Mouse (Mus musculus) heart, adult 8-10 months (tissue): ENCODE results near the gene Calcrl. TPM values are rescaled to one million over a fixed set of nuclear protein-coding genes. Genes with fewer than 3 reads are reported as not detected.
"Not testable (repeated sequence)": the region's sequence is repeated elsewhere in the genome, so short reads cannot be mapped to it uniquely, and the experiment has no call there.

Experiments used
- DNase-seq: peaks from one replicate; pipeline ENCODE4 v3.0.0; 2022; ENCODE audit warnings: low spot score
- total RNA-seq, 4 experiments: library from RNA; stranded (reverse); gene quantifications; 2 replicates each; pipeline ENCODE4 v1.2.4; 2022

Calcrl gene
- total RNA-seq, 4 experiments from 2014 or later, result 18.9 to 25.4 (median 24.4) TPM

DNA sequence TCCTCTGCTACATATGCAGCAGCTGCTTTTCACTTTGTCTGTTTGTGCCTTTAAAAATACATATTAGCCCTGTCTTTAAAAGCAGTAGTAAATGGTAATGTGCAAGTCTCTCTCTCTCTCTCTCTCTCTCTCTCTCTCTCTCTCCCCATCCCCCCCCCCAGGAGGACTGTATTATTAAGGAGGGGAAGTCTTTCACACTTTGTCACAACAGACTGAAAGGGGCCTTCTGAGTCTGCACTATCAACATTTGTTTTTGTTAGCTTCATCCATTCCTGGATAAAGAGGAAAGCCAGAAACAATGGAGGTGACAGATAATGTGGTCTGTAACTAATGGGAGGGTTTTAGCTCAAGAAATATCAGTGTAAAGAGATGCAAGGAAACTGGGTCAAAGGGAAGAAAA, 36.1 kb downstream of the Calcrl start:
- no peak for DNase-seq

DNA sequence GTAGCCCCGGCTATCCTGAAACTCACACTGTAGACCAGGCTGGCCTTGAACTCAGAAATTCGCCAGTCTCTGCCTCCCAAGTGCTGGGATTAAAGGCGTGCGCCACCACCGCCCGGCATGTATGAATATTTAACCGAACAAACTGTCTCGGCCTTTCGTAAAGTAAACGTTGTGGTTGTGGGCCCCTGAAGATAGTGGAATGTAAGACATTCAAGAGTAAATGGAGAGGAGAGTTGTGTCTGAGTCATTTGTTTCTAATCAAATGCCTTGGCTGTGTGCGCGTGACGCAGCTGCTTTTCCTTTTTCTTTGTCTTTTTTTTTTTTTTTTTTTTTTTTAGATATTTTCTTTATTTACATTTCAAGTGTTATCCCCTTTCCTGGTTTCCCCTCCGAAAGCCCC, 36.7 kb downstream of the Calcrl start:
- not testable (repeated sequence) for DNase-seq

DNA sequence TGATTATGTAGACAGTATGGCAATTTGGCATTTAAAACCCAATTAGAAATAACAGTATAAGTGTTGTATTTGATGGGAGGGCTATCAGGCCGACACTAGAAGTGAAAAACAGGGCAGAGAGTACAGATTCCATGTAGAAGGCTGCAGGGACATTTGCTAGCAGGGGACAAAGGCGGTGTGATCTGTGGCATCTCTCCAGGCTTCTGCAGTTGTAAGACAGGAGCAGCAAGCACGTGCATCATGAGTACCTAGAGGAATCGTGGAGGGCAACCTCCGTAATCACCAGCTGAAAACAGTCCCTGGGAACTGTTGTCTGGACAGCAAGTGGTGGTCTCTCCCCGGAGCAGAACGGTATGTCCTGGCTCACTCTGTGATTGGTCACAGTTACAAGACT, 37.2 kb downstream of the Calcrl start:
- DNase-seq, result no peak

DNA sequence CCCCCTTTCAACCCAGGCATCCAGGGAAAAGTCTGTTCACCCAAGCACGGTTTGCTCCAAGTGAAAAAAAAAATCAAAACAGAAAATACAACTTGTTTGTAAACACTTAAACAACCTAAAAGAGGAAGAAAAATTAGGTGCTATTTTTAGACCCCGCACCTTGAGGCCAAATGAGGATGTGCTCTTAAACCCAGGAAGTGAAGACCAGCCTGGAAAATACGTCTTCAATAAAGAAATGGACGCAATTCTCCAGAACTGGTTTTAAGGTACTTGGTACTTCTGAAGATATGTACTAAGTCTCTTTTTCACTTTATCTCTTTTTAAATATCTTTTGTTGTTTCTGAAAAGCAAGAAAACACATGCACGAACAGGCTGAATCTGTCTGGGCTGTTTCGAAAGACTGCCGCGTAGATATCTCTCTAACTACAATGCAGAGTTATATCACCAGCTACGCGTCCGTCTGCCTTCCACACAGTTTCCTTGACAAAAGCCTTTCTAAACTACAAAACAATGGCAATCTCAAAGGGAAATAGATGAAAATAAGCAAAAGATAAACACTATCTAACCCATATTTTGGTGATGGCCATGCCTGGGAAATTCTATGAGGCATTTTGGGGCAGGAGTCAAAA, 37.7 kb downstream of the Calcrl start:
- DNase-seq, result peak; percentile 31

DNA sequence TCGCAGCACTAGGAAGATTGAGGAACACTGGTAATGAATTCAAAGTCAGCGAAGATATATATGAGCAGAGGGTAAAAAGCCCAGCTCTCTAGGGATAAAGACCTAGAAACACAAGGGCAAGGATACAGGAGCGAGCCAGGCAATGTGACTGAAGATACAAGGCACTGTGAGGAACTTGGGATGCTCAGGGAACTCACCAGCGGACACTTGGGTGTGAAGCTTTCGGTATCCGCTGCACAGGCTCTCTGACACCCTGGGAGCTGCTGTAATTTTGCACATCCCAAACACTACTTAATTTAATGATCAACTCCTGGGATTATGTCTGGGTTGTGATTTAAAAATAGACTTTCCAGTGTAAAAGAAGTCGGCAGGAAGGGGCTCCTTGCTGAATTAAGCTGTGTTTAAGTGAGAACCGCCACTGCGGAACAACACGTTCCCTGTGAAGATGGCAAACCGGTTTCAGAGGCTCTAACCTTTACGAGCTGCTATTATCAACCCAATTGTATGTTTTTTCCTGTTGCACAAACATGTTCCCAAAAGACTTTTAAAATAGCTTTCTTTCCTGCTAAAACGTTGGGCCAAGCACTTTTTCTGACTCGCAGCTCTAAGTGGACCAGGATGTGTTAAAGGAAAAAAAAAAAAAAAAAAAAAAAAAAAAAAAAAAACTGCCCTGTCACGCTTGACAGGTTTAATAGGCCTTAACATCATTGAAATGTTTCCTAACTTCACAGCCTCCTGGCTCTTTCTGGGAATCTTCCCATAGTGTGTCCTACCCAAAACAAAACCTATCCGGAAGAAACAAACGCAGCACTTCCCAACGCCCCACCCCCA, 38.4 kb downstream of the Calcrl start:
- DNase-seq, result peak; percentile 73

DNA sequence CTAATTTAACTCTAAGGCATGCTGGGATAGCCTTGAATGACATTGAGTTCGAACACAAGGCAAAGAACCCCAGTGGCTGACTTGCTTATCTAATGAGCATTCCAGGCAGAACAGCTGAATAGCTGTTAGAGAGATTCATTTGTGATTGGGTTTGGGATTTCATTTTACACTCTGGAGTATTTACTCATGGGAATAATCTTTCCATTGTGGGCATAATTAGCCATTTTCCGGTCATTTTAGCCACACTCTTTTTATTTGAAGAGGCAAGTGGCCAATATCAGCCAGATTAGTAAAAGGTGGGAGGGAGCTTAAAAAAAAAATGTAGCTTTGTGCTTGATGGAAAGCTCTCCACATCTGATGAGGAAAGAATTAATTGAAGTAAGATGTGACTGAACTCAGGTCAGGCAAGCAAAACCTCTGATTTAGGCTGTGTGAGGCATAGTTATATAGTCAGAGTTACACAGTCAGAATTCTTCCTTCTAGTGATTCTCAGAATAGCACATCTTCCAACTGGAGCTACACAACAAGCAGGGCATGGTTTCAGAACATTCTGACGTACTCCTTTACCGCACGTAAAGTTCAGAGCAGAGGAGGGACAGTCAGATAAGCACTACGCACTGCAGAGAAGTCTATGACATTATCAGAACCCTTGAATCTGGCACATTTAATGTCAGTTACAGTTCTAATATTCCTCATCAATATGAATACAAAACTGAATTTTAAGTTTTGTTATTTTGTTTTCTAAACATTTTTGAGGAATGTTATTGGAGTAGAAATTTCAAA, 40.1 kb downstream of the Calcrl start:
- DNase-seq, result peak; percentile 69

DNA sequence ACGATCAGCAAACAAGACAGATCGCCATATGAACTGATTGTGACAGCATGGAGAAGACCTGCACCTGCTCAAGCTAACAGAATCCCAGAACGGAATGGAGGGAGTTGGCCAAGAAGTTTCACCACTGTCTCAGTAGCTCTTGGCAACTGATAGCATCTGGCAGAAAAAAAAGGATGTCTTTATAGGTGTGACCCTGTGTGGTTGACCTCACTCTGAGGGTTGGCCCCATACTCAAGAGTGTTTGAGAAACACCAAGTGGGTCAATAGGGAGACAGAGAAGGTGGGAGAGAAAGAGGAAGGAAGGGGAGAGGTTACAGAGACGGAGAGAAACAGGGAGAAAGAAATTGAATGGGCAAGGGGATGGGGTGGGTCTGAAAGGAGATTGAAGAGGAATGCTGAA, 41.4 kb downstream of the Calcrl start:
- DNase-seq, result no peak

DNA sequence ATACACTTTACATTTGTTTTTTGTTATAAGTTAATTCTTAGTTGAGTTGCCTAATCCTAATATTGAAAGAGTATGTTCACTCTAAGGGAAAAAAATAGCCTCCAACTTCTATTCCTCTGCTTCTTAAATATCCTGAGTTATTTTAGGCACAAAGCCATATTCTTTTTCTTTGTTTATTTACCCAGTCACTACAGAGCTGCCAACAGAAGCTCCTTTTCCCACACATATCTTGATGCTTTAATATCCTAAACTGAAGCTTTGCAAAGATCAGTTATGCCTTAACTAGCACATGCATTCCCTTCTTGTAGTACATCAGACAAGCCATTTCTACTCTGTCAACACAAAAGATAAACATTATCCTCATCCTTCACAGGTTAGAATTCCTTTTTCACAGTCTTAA, 42.7 kb downstream of the Calcrl start:
- DNase-seq, result no peak

DNA sequence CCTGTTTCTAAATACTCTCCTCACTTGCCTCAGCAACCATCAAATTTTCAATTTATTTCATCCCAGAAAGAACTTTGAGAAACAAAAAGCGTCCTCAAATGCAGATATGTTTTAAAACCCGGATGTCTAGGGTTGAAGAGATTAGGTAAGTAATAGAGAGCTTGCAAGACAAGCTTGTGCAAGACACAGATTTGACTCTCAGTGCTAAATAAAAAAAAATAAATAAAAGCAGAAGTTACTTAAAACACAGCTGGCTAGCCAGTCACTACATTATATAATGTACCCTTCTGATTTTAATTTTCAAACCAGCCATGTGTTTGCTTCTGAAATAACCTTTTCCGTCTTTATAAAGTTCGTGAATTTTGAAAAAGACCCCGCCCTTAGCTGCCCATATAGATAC, 43.2 kb downstream of the Calcrl start:
- DNase-seq, result no peak

DNA sequence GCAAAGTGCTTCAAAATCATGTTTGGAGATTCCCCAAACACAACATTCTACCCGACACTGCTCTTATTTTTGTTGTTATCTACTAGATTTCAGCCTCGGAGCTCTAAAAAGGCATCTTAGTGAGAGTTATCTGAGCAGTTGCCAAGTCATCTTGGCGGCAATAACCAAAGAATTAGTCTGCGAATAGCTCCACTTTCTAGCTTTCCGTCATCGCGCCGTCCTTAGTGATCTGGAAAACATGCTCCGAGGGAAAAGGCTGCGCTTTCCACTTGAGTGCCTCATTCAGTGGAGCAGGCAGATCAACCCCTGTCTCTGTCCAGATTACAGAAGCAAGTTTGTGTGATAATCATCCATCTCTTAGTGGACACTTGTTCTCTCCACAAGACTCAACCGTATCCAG, 44.4 kb downstream of the Calcrl start:
- DNase-seq, result peak; percentile 36

DNA sequence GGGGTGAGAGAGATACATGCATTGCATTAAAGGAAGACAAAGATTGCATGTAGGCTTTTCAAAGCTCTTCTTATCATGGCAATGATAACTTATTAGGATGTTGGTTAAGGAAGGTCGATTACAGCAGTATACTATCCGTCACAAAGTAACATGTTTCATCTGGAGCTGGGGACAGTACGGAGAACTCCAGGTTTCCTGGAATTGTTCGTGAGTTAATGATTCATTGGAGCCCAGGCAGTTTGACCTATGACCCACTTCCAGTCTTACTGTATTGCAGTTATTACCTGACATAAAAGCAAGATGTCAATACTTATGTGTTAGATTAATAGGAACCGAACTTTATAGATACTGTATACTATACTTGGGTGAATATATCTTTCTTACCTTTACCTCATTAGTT, 46.5 kb downstream of the Calcrl start:
- peak; percentile 46 for DNase-seq

DNA sequence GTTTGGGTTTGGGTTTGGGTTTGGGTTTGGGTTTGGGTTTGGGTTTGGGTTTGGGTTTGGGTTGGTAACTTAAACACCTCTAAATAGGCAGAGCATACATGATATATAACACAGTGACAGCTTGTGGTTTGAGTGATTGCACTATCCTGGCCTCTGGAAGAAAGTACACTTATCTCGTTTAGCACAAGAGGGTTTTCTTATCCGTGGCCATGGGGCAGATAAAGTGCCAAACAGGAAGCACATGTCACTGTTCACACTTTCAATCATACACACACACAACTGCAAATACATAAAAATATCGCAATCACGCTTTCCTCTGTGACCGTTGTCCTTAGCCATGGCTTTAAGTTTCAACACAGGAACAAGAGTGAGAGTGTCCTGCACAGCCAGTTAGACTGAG, 56.0 kb downstream of the Calcrl start:
- no peak for DNase-seq

DNA sequence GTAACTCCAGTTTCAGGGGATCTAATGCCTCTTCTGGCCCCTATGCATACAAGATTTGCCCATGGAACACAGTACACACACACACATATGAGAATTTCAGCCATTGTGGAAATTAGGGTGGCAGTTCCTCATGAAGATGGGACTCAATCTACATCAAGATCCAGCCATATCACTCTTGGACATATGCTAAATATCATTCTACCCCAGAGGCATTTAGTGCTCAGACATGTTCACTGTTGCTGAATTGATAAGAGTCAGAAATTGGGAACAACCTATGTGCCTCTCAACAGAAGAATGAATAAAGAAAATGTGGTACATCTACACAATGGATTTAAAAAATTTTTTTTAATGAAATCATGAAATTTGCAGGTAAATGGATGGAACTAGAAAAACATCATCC, 58.5 kb downstream of the Calcrl start:
- DNase-seq, result no peak

DNA sequence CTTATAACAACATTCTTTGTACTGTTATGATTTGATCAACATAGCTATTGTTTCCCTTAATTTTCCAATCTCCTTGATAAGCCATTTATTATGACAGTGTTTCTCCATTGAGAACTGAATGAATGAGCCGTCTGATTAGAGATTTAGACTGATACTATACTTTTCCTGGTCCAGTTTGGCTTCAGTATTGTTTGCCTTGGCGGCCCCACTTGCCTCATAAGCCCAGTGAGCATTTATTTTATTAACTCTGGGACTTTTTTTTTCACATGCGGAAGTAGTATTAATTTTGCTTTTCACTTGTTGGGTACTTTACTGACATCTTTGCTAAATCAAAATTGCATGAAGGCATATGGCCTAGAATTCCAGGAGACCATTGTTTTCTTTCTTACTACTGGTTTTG, 59.9 kb downstream of the Calcrl start:
- DNase-seq, result no peak

DNA sequence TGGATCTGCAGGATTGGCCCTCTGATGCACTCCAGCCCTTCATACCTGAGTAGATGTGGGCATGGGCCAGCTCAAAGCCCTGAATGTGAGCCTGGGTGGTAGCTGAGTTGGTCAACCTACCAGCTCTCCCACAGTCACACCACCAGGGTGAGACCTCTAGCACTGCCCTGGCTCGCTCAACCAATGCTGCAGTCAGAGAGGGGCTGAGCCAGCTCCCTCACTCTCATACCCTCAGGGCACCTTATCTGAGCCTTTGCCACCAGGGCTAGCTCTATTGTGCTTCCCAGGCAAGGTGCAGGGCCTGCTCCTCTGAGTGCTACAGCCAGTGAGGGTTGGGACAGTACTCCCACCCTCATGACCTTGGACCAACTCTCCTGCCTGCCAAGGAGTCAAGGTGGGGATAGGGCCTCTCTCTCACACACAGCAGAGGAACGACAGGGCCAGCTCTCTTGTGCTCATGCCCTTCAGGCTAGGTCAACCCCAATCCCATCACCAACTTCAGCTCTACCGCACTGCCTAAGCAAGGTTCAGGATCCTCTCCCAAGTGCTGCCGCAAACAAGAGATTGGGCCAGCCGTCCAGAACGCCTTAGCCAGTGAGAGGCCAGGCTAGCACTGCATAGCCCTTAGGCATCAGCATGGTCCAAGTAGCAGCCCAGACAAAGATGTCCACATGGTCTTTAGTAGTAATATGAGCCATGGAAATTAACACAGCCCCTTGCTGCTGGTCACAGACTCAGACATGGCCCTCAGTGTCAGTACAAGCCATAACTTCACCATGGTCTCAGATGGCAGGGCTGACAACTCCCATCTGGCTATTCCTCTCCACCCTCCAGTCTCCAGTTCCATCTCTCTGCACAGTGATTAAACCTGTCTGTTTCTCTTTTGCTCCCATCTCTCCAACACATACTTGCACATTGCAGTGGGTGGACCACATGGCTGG, 62.2 kb downstream of the Calcrl start:
- DNase-seq, result no peak

DNA sequence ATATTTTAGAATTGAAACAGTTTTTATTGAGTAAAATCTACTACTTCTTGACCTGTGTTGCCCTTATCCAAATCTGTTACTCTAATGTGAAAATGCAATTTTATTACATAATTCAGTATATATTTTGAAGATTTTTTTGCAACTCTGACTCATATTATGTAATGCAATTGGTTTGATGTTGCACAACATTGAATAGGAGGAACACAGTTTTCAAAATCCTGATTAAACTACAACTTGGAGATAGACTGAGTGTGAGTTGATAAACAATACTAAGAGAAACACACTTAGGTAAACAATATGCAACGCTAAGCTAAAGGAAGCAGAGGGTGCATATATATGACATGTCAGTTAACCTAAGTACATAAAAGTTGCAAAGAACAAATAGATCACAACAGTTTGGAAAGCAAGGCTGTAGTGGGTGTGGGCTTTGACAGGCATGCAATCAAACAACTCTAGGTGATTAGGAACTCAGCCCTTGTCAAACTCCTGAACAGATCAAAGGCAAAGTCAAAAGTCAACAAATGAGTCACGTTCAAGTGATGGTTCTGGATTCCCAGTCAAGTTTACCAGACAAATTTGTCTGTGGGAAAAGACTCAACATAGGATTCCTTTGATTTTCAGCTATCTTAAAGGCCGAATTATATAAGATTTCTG, 66.4 kb downstream of the Calcrl start:
- DNase-seq, result no peak

DNA sequence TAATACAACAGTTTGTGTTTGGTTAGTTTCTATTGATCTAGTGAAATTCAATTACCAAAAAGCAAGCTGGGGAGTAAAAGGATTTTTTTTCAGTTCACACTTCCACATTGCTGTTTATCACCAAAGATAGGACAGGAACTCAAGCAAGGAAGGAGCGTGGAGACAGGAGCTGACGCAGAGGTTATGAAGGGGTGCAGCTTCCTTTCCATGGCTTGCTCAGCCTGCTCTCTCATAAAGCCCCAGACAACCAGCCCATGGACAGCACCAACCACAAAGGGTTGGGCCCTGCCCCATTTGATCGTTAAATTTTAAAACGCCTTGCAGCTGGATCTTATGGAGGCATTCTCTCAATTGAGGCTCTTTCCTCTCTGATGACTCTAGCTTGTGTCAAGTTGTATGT, 69.9 kb downstream of the Calcrl start:
- DNase-seq, result no peak

DNA sequence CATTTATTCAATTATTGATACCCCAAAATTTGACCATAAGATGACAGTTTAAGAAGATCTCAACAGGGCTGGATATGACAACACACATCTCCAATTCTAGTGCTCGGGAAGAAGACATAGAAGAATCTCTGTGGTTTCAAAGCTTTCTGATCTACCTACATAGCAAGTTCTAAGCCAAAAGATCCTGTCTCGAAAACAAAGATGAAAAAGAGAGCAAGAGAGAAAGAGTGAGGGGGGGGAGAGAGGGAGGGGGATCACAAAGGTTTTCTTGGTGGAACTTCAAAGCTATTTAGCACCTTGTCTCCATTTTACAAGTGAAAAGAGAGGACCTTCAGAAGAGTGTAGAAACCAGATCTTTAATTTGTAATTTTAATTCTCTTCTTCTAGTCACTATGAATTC, 77.8 kb downstream of the Calcrl start:
- no peak for DNase-seq

DNA sequence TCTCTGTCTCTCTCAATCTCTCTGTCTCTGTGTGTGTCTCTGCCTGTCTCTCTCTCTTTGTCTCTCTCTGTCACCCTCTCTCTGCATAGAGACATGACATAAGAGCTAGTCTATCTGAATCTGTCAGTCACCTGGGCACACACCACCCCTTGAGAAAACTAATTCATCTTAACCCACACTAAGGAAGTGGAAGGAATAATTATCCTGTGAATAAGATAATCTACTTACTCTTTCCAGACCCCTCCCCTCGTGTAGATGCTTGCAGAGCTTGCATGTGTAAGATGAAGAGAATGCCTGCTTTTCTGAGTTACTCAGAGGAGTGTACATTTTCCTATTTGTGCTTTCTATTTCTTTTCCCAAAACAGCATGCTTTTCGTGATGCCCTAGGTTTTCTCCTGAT, 81.5 kb downstream of the Calcrl start:
- DNase-seq, result no peak

DNA sequence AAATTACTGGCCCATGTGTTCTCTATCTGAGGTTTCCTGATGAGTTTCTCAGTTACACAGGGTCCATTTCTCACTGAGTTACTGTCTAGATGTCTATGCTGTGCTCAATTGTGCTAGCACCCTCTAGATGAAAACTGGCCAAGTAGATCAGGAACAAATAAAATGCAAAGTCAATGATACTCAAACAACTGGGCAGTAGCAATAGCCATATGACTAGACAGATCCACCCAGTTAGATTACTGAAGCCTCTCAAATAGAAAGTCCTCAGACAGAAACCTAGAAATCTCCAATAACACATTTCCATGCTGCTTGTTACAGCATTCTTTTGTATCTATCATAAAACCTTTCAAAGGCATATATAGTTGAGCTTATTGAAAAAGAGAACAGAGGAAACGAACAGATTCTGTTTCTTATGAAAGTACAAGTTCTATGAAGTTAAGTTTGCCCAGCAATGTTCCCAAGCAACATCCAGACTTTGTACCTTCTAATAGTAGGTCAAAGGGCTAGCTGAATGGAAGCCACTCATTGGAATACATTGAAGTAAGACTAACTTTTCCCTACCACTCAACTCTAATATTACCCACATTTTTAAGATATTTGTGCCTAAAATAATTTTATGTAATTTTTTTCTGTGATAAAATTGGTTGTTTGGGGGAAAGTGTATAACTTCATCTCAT, 87.3 kb downstream of the Calcrl start:
- DNase-seq, result no peak
